Mouse (Mus musculus) liver, embryonic 14.5 days (tissue): ENCODE measurements at regions not wholly inside any gene's neighbourhood (a gene's known extent, or its start where the extent isn't known, plus 50 kb on each side); places are given as distances from the start of the nearest gene placed in this dataset.

Experiments
- ATAC-seq: fragments of 200-750 bp; cut with Nextera tagmentation; 2 replicates; pipeline ENCODE4 v1.8.0; 2017; ENCODE audit warnings: moderate number of reproducible peaks, mild to moderate bottlenecking, moderate library complexity; ENCODE audit not compliant: insufficient read depth
- DNase-seq, 3 experiments: peaks; one replicate each; pipeline ENCODE4 v3.0.0-alpha.2; 2012 to 2013; ENCODE audit warnings: low read depth in 3 of 3, low spot score in 3 of 3
- H3K27ac ChIP-seq: fragments of 300-500 bp; sonication (generic); 2 replicates; pipeline ENCODE4 v1.5.1; 2014; ENCODE audit warnings: moderate library complexity, mild to moderate bottlenecking, control low read depth, inconsistent platforms
- H3K27me3 ChIP-seq: fragments of 300-500 bp; sonication (generic); 2 replicates; pipeline ENCODE4 v1.6.1; 2014; ENCODE audit warnings: mild to moderate bottlenecking, low read length, moderate library complexity; ENCODE audit not compliant: control insufficient read depth, insufficient read depth
- H3K36me3 ChIP-seq: fragments of 300-500 bp; sonication (generic); replicated peaks from 2 replicates; pipeline ENCODE4 v1.6.1; 2014; ENCODE audit warnings: low read depth; ENCODE audit not compliant: control insufficient read depth, insufficient read depth
- H3K4me1 ChIP-seq, 2 experiments: fragments of 200-500 bp in 1 of 2; fragments of 300-500 bp in 1 of 2; sonication (generic) in 1 of 2; replicated peaks; 2 replicates each; pipeline ENCODE4 v1.6.1; 2012 to 2014; ENCODE audit warnings: antibody characterized with exemption in 1 of 2, inconsistent platforms in 1 of 2, low read length in 1 of 2; ENCODE audit not compliant: control insufficient read depth in 2 of 2, insufficient read depth in 2 of 2
- H3K4me2 ChIP-seq: fragments of 300-500 bp; sonication (generic); 2 replicates; pipeline ENCODE4 v1.6.1; 2014; ENCODE audit warnings: low read depth, mild to moderate bottlenecking, control low read depth, moderate library complexity
- H3K4me3 ChIP-seq, 2 experiments: fragments of 200-500 bp in 1 of 2; fragments of 300-500 bp in 1 of 2; sonication (generic) in 1 of 2; 2 replicates each; pipeline ENCODE4 v1.5.1; 2012 to 2014; ENCODE audit warnings: low read depth in 2 of 2, low read length in 2 of 2, mild to moderate bottlenecking in 2 of 2, control low read depth in 1 of 2, inconsistent platforms in 1 of 2, moderate library complexity in 1 of 2; ENCODE audit not compliant: insufficient read depth in 1 of 2
- H3K9ac ChIP-seq: fragments of 300-500 bp; sonication (generic); replicated peaks from 2 replicates; pipeline ENCODE4 v1.6.1; 2014; ENCODE audit warnings: mild to moderate bottlenecking, control low read depth, moderate library complexity
- H3K9me3 ChIP-seq: fragments of 300-500 bp; sonication (generic); 2 replicates; pipeline ENCODE4 v1.6.1; 2016; ENCODE audit warnings: low read length, mixed read lengths; ENCODE audit not compliant: control insufficient read depth
- CTCF ChIP-seq: IDR thresholded peaks from 2 replicates; pipeline ENCODE4 v1.5.1; 2016; ENCODE audit warnings: antibody characterized with exemption, low read depth, control low read depth
- EP300 ChIP-seq: IDR thresholded peaks from 2 replicates; pipeline ENCODE4 v1.6.1; 2016; ENCODE audit warnings: antibody characterized with exemption, low read depth
- WGBS: fragments of 180-500 bp; shearing (Covaris S2); extraction: QIAGEN DNeasy Blood & Tissue Kit; methylation state at CpG from one replicate; pipeline ENCODE4 v1.1.7; 2014; ENCODE audit not compliant: insufficient replicate concordance; 5-methylcytosine and 5-hydroxymethylcytosine counted together

DNA sequence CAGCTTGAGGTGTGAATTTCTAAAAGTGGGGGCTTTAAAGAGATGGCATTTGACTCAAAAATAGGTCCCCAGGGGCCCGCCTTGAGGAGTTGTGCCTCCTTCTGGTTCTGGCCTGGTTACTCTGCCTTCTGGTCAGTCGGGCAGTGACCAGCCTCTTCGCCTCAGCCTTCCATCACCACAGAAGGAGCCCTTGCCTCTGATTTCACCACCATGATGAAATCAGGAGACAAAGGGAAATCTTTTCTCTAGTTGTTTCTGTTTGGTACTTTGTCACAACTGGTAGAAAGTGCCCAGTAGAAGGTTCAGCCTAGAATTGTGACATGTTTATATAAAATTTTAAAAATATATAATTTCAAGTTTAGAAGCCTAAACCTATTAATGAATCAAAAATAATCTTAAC is 492.0 kb downstream of the Zfp704 start:
- H3K27me3 ChIP-seq = no peaks in the 10 kb centered on the region
- WGBS = 54% methylated on average over 3 of the region's 3 CpGs
- no peak overlapping the region for H3K27ac ChIP-seq
- DNase-seq (no peak), ATAC-seq (no peak)
- H3K4me2 ChIP-seq = no peak overlapping the region
- H3K4me1 ChIP-seq = no peaks in the 10 kb centered on the region
- H3K9me3 ChIP-seq = no peaks in the 10 kb centered on the region
- TF ChIP-seq CTCF (no peak), EP300 (no peak)
- no peaks in the 10 kb centered on the region for H3K36me3 ChIP-seq
- no peak overlapping the region for H3K4me3 ChIP-seq
- H3K9ac ChIP-seq = no peak overlapping the region

DNA sequence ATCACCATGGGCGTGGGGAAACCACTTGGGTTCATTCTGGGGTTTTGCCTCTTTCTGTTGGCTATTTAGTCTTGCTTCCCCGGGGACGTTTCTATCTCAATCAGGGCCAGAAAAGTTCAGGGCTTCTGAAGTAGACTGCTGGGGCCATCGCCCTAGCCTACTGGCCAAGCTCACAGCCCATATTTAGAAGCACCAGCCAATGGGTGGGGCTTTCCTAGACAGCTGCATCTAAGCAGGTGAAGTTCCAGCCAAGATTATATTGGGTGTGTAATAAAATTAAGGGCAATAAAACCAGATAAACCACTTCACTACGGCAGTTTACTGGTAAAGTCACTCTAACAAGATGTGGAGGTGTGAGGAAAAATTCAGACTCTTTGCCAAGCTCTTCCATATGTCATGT is 496.5 kb downstream of the Zfp704 start:
- no peaks in the 10 kb centered on the region for H3K36me3 ChIP-seq
- no peak overlapping the region for H3K27ac ChIP-seq
- no peak for DNase-seq
- H3K4me1 ChIP-seq = no peaks in the 10 kb centered on the region
- no peak overlapping the region for H3K4me2 ChIP-seq
- H3K4me3 ChIP-seq = no peak overlapping the region
- TF ChIP-seq EP300 = no peak
- H3K27me3 ChIP-seq = no peaks in the 10 kb centered on the region
- no peak for ATAC-seq
- no peaks in the 10 kb centered on the region for H3K9me3 ChIP-seq
- 61% methylated on average over 5 of the region's 5 CpGs for WGBS
- no peak overlapping the region for H3K9ac ChIP-seq

DNA sequence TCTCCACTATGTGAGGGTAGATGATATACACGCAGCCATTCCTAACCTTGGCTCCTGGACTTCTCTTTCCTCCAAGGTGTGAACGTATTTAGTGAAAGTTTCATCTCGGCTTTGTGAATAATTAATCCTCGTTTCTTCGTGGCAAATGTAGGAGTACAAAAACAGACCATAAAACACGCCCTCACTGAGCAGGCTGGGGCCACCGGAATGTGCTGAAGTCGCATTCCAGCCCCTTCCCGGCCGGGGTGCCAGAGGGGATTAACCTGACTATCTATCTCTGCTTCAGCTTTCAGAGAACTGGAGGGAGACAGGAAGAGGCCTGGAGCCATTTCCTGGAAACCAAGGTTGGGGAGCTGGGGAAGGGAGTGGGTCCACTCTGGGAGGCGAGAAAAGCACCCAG is 499.1 kb downstream of the Zfp704 start:
- TF ChIP-seq CTCF = no peak
- TF ChIP-seq EP300 = no peak
- H3K4me2 ChIP-seq = no peak overlapping the region
- no peak for ATAC-seq

DNA sequence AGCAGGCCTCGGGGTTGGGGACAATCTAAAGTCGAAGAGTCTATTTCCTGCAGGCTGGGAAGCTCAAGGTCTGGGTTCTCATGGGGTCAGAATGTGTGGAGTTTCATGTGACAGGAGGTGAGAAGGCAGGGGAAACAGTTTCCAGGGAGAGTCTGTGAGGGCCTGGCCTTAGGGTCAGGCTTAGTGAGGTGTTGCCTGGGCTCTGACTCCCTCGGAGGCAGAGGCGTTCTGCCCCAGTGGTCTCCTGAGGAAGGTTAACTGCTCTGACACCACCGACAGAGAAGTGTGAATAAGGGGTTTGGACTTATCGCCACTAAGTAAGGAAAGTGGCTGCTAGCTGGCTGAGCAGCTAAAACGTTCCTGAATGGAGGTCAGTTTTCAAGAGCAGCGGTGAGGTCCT is 499.9 kb downstream of the Zfp704 start:
- no peaks in the 10 kb centered on the region for H3K4me1 ChIP-seq
- no peak overlapping the region for H3K4me3 ChIP-seq
- H3K27ac ChIP-seq = no peak overlapping the region
- no peak overlapping the region for H3K4me2 ChIP-seq
- no peaks in the 10 kb centered on the region for H3K36me3 ChIP-seq
- no peaks in the 10 kb centered on the region for H3K9me3 ChIP-seq
- WGBS = 36% methylated on average over 8 of the region's 8 CpGs
- no peak overlapping the region for H3K9ac ChIP-seq
- no peak for ATAC-seq
- no peak for DNase-seq
- H3K27me3 ChIP-seq = no peaks in the 10 kb centered on the region
- no peak for TF ChIP-seq EP300
- no peak for TF ChIP-seq CTCF

More for the DNA sequence above, 499.1 kb downstream of the Zfp704 start:
- no peaks in the 10 kb centered on the region for H3K36me3 ChIP-seq
- no peaks in the 10 kb centered on the region for H3K4me1 ChIP-seq
- H3K9ac ChIP-seq = no peak overlapping the region
- no peak overlapping the region for H3K4me3 ChIP-seq
- WGBS = 46% methylated on average over 11 of the region's 11 CpGs
- DNase-seq = no peak
- no peak overlapping the region for H3K27ac ChIP-seq
- H3K27me3 ChIP-seq = no peaks in the 10 kb centered on the region
- H3K9me3 ChIP-seq = no peaks in the 10 kb centered on the region

DNA sequence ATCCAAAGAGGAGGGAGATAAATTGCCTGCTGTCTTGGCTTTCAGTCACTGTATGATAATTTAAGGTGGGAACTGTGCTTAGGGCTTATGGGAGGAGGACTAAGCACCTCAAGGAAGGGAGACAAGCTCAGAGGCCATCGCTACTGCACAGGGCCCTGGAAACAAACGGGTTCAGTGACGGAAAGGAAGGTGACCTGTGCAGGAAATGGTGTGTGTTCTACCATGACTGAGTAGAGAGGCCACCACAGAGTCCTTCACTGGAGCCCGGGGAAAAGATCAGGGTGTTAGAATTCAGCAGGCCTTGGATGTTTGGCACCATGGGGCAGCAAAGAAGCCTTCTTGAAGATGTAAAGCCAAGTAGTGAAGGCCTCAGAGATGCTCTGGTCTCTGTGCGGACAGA is 500.4 kb downstream of the Zfp704 start:
- Histone ChIP-seq H3K36me3 (no peaks in the 10 kb centered on the region), H3K27ac (no peak overlapping the region), H3K9ac (no peak overlapping the region), H3K4me2 (no peak overlapping the region), H3K4me3 (no peak overlapping the region), H3K27me3 (no peaks in the 10 kb centered on the region), H3K9me3 (no peaks in the 10 kb centered on the region), H3K4me1 (no peaks in the 10 kb centered on the region)
- TF ChIP-seq CTCF (no peak), EP300 (no peak)
- WGBS = 53% methylated on average over 5 of the region's 5 CpGs
- DNase-seq = no peak
- no peak for ATAC-seq
